Mouse (Mus musculus): ENCODE measurements around the gene Gnpnat1.

Gene Gnpnat1

DNA sequence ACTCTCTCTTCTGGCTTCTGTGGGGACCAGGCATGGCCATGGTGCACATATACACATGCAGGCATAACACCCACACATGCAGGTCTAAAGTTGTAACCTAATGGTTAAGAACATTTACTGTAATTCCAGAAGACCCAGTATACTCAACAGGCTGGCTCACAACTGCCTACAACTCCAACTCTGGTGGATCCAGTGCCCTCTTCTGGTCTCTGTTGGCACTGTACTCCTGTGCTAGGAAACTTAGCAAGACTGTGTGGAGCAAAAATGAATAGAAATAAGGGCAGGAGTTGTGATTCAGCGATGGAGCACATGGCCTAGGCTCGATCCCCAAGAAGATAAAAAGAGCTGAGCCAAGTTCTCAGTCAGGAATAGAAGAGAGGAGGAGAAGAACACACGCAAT is 4.9 kb downstream of the Gnpnat1 start:
- DNase-seq (ENCODE audit: low spot score in 2 of 2), result no peak

DNA sequence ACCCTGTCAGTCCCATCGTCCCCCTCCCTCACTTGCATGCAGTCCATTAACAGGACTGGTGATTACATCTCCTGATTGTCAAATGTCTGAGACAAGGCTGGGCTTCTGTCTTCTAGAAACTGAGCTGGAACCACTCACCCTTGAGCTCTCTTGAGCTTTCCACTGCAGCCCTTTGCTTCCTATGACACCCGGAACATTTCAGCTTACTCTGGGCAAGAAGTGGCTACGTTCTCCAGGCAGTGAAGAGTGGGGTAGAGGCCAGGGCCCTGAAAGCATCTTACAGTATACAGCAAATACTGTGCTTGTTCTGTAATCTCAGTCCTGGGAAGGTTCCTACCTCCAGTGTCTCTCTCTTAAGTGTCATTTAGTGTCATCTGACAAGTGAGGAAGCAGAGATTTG is 15.5 kb downstream of the Gnpnat1 start:
- DNase-seq (ENCODE audit: low spot score in 2 of 2), result no peak

- DNase-seq (ENCODE audit: low spot score in 2 of 2), result peak; percentile 86 to 92
Measured at GRCm38 (mm10) chr14:45388345-45389181, 16.1 kb downstream of the Gnpnat1 start.

GRCm38 (mm10) chr14:45387480-45387879 is 17.2 kb downstream of the Gnpnat1 start:
- DNase-seq (ENCODE audit: low spot score in 2 of 2), result no peak

DNA sequence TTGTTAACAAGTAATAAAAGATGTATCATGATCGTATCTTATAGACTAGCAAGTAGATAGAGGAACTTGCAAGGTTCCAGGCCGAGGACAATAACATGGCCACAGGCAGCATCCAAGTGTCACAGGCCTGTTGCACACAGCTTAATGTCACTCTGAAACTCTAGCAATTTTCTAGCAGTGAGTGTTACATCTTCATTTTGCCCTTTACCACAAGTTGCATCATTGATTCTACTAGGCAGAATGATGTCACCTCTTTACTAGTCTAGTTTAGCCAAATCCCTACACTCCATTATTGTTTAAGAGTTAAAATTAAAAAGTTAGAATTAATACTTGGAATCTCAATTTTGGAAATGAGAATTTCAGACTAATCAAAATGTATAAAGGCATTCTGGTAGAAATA is 19.1 kb downstream of the Gnpnat1 start:
- no peak for DNase-seq (ENCODE audit: low spot score in 2 of 2)

DNA sequence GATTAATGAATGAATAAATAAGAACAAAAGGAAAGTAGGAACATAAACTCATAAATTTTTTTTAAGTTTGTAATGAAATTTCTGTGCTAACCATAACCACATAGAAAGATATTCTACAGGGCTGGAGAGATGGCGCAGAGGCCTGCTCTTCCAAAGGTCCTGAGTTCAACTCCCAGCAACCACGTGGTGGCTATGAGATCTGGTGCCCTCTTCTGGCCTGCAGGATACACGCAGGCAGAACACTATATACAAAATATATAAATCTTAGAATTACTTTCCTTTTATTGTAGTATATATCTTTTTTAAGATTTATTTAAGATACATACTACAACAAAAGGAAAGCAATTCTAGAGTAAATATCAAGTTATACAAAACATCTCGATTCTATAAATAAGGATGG is 21.8 kb downstream of the Gnpnat1 start:
- no peak for DNase-seq (ENCODE audit: low spot score in 2 of 2)

DNA sequence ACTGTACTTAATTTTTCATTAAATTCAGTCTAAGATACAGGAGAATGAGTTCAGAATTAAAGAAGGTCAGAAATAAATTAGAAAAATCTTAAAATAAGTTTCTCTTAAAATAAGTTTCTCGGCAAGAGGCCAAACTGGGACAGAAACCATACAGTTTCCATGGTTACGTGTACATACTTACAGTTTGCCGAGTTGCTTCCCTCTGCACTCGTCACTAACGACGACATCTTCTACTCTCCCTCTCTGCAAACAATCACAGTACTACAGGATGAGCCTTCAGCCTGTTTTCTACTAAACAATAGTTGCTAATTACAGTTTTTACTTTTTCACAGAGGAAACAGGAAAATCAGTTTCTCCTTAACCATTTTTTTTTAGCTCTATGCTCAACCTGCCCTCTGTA is 24.0 kb downstream of the Gnpnat1 start:
- no peak for DNase-seq (ENCODE audit: low spot score in 2 of 2)

DNA sequence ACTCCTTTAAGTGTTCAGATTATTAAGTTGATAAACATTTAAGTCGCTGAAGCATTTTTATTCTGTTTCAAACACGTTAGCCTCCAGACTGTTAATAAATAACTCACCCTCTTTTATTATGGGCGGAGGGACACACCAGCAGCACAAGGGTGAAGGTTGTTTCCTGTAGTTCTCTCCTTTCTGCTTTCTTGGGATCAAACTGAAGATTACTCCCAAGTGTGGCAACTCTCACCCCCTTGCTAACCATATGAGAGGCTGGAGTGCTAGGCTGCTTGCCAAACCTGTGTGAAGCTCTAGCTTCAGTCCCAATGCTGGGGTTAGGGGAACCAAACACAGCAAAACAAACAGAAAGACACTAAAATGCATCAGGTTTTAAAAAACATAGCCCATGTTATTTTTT is 25.9 kb downstream of the Gnpnat1 start:
- DNase-seq (ENCODE audit: low spot score in 2 of 2), result no peak

DNA sequence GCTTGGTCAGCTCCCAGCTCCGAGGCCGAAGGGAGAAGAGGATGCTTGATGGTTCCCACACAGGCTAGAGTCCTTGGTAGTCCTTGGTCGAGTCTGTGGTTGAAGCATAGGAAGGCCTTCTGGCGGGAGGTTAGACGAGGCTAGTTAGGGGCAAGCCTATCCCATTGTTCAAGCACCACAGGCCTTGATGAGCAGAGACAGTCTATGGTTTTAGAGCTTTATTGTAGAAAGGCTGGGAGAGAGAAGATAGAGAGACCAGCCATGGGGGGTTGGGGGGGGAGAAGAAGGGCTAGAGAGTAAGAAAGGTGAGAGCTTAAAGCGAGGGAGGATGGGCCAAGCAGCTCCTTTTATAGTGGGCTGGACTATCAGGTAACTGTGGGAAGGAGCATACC is 39.5 kb downstream of the Gnpnat1 start:
- no peak for DNase-seq (ENCODE audit: low spot score in 2 of 2)

- DNase-seq (ENCODE audit: low spot score in 2 of 2), result peak in 1 of 2 experiments; percentile 47
Measured at GRCm38 (mm10) chr14:45364211-45365195, 40.2 kb downstream of the Gnpnat1 start.

GRCm38 (mm10) chr14:45350931-45351859 is 53.5 kb downstream of the Gnpnat1 start, which contains the start of gene Styx:
Styx (plus strand) TSS chr14:45351093.
- peak; percentile 92 to 96 for DNase-seq (ENCODE audit: low spot score in 2 of 2)

DNA sequence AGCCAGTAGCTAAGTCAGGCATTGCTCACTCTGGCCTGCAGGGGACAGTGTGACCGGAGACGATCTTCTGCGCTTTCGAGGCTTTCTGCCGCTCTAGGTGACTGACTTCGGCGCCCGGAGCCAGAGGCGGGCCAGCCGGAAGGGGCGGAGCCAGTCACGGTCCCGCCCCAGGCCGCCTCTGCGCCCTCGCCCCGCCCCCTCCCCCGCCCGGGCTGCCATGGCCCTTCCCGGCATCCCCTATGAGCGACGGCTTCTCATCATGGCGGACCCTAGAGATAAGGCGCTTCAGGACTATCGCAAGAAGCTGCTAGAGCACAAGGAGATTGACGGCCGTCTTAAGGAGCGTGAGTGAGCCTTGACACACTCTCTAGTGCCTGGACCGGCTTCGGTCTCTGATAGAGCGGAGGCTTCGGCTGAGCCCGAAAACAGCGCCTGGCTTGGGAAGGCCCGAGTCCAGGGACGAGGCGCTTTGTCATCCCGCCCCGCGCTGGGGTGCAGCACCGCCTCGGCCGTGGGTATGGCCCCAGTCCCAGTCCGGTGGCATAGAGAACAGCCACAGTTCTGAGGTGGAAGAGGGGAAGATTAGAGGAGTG is 75.0 kb downstream of the Gnpnat1 start, which contains the start of gene Psmc6:
Psmc6 (plus strand) TSS at position 200 of the 593 bp plus-strand sequence.
- peak; percentile 82 to 91 for DNase-seq (ENCODE audit: low spot score in 2 of 2)

GRCm38 (mm10) chr14:45329018-45329588 is 75.6 kb downstream of the Gnpnat1 start:
- no peak for DNase-seq (ENCODE audit: low spot score in 2 of 2)

GRCm38 (mm10) chr14:45328072-45328713 is 76.5 kb downstream of the Gnpnat1 start:
- no peak for DNase-seq (ENCODE audit: low spot score in 2 of 2)
